Mouse (Mus musculus) forebrain, embryonic 15.5 days (tissue): Measurements from ENCODE around the gene Msrb2. TPM values are rescaled to one million over a fixed set of nuclear protein-coding genes. Genes with fewer than 3 reads are reported as not detected.

Source experiments
- ATAC-seq: fragments of 200-750 bp; cut with Nextera tagmentation; replicated peaks from 2 replicates; pipeline ENCODE4 v1.8.0; 2017; ENCODE audit warnings: mild to moderate bottlenecking, moderate TSS enrichment, moderate library complexity
- H3K27ac ChIP-seq: fragments of 300-500 bp; sonication (generic); replicated peaks from 2 replicates; pipeline ENCODE4 v1.5.1; 2015; ENCODE audit warnings: mild to moderate bottlenecking, inconsistent platforms
- H3K27me3 ChIP-seq: fragments of 300-500 bp; sonication (generic); 2 replicates; pipeline ENCODE4 v1.6.1; 2015; ENCODE audit warnings: inconsistent platforms
- H3K36me3 ChIP-seq: fragments of 300-500 bp; sonication (generic); 2 replicates; pipeline ENCODE4 v1.6.1; 2015; ENCODE audit warnings: mild to moderate bottlenecking, inconsistent platforms
- H3K4me1 ChIP-seq: fragments of 300-500 bp; sonication (generic); 2 replicates; pipeline ENCODE4 v1.6.1; 2015; ENCODE audit warnings: inconsistent platforms
- H3K4me2 ChIP-seq: fragments of 300-500 bp; sonication (generic); replicated peaks from 2 replicates; pipeline ENCODE4 v1.6.1; 2015; ENCODE audit warnings: mild to moderate bottlenecking, inconsistent platforms
- H3K4me3 ChIP-seq: fragments of 300-500 bp; sonication (generic); 2 replicates; pipeline ENCODE4 v1.5.1; 2015; ENCODE audit warnings: mild to moderate bottlenecking, inconsistent platforms
- H3K9ac ChIP-seq: fragments of 300-500 bp; sonication (generic); replicated peaks from 2 replicates; pipeline ENCODE4 v1.6.1; 2015; ENCODE audit warnings: mild to moderate bottlenecking, inconsistent platforms
- H3K9me3 ChIP-seq: fragments of 300-500 bp; sonication (generic); 2 replicates; pipeline ENCODE4 v1.6.1; 2016; ENCODE audit warnings: inconsistent platforms
- WGBS: fragments of 180-500 bp; shearing (Covaris S2); methylation state at CpG from one replicate; pipeline ENCODE4 v1.1.7; 2015; ENCODE audit warnings: mixed read lengths; 5-methylcytosine and 5-hydroxymethylcytosine counted together
- polyA plus RNA-seq: library from polyadenylated mRNA; unstranded; fragments of >200 nt; fragmentation: Nextera tagmentation; extraction: Ambion mirVana; gene quantifications from 2 replicates; pipeline ENCODE4 v1.2.1, GENCODE M21; 2015

Msrb2 gene
- polyA plus RNA-seq, 1 experiment from 2014 or later, result 7.9 TPM

DNA sequence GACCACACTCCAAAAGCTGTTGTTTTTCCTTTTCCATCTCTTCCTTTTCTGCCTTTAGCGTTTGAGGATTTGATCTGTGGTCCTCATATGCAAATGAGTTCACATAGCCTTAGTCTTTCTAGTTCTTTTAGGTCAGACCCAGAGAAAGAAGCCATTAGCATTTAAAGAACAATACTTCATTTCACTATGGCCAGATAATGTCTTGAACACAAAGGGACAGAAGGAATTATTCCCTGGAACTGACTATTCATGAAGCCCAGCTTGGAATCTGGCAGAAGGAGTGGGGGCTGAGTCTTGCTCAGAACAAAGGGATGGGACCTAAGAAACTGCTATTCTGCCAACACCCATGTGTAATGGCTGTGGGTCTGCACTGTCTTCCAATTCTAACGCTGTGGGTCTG, 21.6 kb downstream of the Msrb2 start:
- H3K27ac ChIP-seq, result no peak overlapping the region
- no peaks in the 10 kb centered on the region for H3K36me3 ChIP-seq
- H3K4me3 ChIP-seq, result no peak overlapping the region
- no peaks in the 10 kb centered on the region for H3K9me3 ChIP-seq
- H3K4me2 ChIP-seq, result no peak overlapping the region
- no peaks in the 10 kb centered on the region for H3K27me3 ChIP-seq
- WGBS, result 22% methylated on average over 2 of the region's 2 CpGs
- no peak overlapping the region for H3K9ac ChIP-seq
- no peaks in the 10 kb centered on the region for H3K4me1 ChIP-seq
- no peak for ATAC-seq

DNA sequence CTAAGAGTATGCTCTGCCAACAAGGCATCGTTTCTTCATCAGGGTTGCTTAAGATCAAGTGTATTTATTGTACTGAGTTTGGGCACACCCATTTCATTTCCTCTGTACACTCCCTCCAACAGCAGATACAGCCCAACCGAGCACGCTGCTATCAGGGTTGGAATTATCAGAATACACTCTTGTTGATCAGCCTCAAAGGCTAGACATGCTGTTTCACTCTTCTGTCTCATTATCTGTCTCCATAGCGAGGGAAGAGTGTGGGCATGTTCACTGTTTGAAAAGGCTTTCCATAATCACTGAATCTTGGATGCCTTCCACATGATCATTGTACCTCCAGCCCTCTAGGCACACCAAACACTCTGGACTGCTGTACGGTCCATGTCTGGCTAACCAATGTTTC, 34.2 kb downstream of the Msrb2 start:
- Histone ChIP-seq H3K9me3 (no peaks in the 10 kb centered on the region), H3K9ac (no peak overlapping the region), H3K4me2 (no peak overlapping the region), H3K4me1 (no peaks in the 10 kb centered on the region), H3K27me3 (no peaks in the 10 kb centered on the region), H3K36me3 (no peaks in the 10 kb centered on the region), H3K27ac (no peak overlapping the region), H3K4me3 (no peak overlapping the region)
- no peak for ATAC-seq
- 61% methylated on average over 5 of the region's 5 CpGs for WGBS

DNA sequence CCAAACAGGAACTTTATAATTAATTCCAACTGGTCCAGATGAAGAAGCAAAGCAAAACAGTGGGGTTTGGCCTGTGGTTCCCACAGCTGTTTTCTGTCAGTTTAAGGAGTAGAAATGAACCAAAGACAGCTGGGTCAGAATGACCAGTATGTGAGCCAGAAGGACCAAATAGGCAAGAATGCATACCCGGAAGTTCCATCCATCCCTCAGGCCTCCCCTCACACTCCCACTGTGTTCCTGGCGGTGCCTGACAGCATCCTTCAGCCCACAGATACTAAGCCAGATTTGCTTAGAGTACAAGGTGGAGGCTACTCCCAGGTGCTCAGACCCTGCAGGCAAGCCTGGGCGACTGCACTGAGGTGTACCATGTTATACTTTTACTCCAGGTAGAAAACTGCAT, 35.3 kb downstream of the Msrb2 start:
- H3K4me2 ChIP-seq, result no peak overlapping the region
- ATAC-seq, result no peak
- no peaks in the 10 kb centered on the region for H3K4me1 ChIP-seq
- WGBS, result 65% methylated on average over 3 of the region's 3 CpGs
- no peak overlapping the region for H3K4me3 ChIP-seq
- no peak overlapping the region for H3K27ac ChIP-seq
- no peak overlapping the region for H3K9ac ChIP-seq
- H3K36me3 ChIP-seq, result no peaks in the 10 kb centered on the region
- H3K9me3 ChIP-seq, result no peaks in the 10 kb centered on the region
- no peaks in the 10 kb centered on the region for H3K27me3 ChIP-seq

DNA sequence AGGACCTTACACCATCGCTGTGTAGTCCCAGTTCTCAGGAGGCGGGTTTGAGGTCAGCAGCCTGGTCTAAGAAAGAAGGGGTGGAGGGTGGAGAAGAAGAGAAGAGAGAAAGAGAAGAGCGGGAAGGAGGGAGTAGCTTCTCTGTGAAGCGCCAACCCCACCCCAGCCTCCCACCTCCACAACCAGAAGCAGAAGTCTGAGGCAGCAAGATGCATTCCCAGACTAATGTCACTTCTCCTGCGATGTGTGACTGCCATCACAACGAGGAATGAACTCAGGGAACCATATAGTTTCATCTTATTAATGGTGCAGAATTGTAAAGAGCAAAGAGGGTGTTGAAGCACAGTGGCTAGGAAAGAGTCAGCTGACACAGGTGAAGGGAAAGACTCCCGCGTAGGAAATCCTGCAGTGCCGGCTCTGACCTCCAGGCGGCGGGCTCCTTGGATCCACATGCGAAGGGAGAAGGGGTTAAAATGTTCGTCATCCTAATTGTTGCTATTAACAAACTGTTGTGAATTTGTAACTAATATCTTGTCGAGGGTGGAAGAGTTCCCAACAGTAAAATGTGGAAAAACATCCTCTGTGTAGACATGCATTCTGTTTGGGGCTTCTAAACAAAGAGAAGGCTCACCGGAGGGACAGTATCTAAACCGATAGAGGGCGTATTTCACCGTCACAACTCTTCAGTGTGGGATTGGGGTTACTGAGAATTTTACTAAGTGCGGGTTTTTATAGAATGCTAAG, 43.2 kb downstream of the Msrb2 start:
- Histone ChIP-seq H3K27ac (no peak overlapping the region), H3K9ac (no peak overlapping the region; the same call in 1 of the 2 replicates)
- peak; percentile 65 for ATAC-seq

DNA sequence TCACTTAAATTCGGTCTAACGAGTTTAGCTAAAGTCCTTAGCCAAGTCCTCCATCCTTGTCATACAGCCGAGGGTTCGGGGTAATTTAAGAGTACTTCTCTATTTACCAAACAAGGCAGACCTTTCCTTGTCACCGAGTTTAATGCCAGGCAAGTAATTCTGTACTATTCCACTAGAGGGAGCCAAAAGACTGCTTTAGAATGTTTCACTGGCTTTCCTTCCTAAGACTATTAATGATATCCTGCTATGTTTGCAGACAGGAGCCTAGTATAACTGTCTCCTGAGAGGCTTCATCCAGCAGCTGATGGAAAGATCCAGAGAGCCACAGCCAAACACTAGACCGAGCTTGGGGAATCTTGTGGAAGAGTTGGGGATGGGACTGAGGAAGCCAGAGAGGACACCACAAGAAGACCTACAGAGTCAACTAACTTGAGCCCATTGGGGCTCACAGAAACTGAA, 43.9 kb downstream of the Msrb2 start:
- 2% methylated on average over 6 of the region's 6 CpGs for WGBS
- H3K27ac ChIP-seq, result no peak overlapping the region
- no peaks in the 10 kb centered on the region for H3K36me3 ChIP-seq
- no peaks in the 10 kb centered on the region; the same call in 1 of the 2 replicates for H3K27me3 ChIP-seq
- H3K4me3 ChIP-seq, result peak overlapping the region; percentile 34
- peak overlapping the region; percentile 46 for H3K4me2 ChIP-seq
- H3K9ac ChIP-seq, result no peak overlapping the region
- peaks cover 5% of the 10 kb centered on the region; the same call in 1 of the 2 replicates for H3K4me1 ChIP-seq
- no peaks in the 10 kb centered on the region for H3K9me3 ChIP-seq
- ATAC-seq, result peak; percentile 49

More for the DNA sequence above, 43.2 kb downstream of the Msrb2 start:
- Histone ChIP-seq H3K4me3 (peak overlapping the region; percentile 34), H3K4me1 (peaks cover 5% of the 10 kb centered on the region; the same call in 1 of the 2 replicates), H3K4me2 (peak overlapping the region; percentile 46), H3K36me3 (no peaks in the 10 kb centered on the region), H3K27me3 (no peaks in the 10 kb centered on the region), H3K9me3 (no peaks in the 10 kb centered on the region)
- WGBS, result 20% methylated on average over 19 of the region's 19 CpGs

DNA sequence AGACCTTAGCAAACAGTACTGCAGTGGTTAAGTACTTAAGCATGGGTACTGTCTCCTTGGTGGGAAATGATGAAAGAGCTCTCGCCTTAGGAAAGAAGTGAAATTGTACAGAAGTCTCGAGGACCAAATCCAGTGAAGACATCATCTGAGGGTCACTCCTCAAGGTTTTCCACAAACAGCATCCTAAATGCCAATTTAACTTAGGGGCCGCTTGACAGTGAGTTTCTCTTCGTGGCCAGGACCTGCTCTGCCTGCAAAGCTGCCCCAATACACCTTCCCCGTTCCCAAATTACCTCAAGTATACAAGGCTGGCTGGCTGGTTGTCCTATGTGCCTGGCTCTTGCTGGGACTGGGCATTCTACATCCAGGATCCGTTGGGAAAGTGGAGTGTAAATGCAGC, 44.8 kb downstream of the Msrb2 start:
- Histone ChIP-seq H3K4me1 (peaks cover 5% of the 10 kb centered on the region; the same call in 1 of the 2 replicates), H3K27me3 (no peaks in the 10 kb centered on the region; the same call in 1 of the 2 replicates), H3K36me3 (no peaks in the 10 kb centered on the region), H3K27ac (no peak overlapping the region), H3K4me2 (no peak overlapping the region), H3K9ac (no peak overlapping the region), H3K4me3 (no peak overlapping the region), H3K9me3 (no peaks in the 10 kb centered on the region)
- 67% methylated on average over 6 of the region's 6 CpGs for WGBS
- no peak for ATAC-seq

DNA sequence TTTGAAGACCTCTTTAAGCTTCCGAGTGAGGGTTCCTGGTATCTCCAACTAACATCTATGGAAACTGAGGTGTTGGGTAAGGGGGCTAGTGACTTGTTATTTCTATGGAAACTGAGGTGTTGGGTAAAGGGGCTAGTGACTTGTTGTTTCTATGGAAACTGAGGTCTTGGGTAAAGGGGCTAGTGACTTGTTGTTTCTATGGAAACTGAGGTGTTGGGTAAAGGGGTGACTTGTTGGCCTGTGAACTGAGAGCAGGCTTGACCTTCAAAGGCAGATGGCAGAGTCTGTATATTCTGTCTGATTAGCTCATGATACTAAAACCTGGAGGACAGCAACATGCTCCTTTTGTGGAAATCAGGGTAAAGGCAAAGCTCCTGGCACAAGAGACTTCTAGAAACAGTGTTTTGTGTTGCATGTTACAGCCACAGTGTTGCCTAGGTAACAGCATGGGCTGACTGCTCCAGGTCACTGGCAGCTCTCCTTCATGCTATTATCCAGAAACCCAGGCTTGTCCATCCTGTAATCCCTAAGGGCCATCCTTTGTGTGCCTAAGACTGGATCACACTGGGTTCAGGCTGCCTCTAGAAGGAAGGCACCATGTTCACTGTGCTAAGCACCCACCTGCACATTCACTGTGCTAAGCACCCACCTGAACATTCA, 48.6 kb downstream of the Msrb2 start:
- no peak overlapping the region for H3K4me2 ChIP-seq
- H3K27me3 ChIP-seq, result peaks cover 9% of the 10 kb centered on the region; the same call in 1 of the 2 replicates
- peaks cover 2% of the 10 kb centered on the region; the same call in 1 of the 2 replicates for H3K4me1 ChIP-seq
- H3K9ac ChIP-seq, result no peak overlapping the region
- WGBS, result 79% methylated on average over 1 of the region's 1 CpGs
- no peak for ATAC-seq
- H3K27ac ChIP-seq, result no peak overlapping the region
- H3K36me3 ChIP-seq, result no peaks in the 10 kb centered on the region
- no peak overlapping the region for H3K4me3 ChIP-seq
- H3K9me3 ChIP-seq, result no peaks in the 10 kb centered on the region

DNA sequence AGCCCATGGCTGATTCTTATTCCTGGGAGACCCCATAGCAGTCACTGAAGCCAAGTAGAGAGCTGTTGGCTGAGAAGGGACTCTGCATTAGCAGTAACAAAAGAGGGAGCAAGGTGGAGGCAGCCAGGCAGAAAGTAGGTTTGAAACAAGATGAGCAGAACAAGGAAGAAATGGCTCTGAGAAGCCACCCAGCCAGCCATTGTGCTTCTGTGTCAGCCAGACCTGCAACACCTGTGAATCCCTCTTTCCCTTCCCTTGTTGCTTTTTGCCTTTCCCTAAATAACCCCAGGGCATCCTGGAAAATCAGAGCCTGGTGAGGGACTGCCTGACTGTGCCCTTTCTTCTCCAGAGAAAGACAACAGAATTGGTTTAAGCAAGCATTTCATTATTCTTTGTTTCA, 51.0 kb downstream of the Msrb2 start:
- Histone ChIP-seq H3K4me1 (no peaks in the 10 kb centered on the region), H3K36me3 (no peaks in the 10 kb centered on the region), H3K4me2 (no peak overlapping the region), H3K27ac (no peak overlapping the region), H3K4me3 (no peak overlapping the region), H3K9ac (no peak overlapping the region), H3K27me3 (peaks cover 24% of the 10 kb centered on the region), H3K9me3 (no peaks in the 10 kb centered on the region)
- ATAC-seq, result no peak

DNA sequence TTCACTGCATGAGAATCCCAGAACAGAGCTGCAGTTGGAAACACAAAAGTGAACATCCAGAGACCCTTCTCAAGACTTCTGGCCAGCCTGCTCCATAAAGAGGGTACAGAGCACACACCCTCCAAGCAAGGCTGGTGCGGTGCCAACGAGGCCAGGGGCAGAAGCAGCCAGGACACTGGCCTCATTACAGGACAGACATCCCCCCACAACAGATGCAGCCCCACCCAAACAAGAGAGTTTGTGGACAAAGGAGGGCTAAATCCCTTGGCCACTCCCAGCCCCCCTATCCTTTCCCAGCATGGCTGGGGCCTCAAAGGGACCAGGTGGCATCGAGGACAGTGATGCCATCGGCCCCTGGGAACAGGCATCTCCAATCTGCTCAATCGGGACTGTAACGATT, 51.8 kb downstream of the Msrb2 start:
- ATAC-seq, result no peak
- 54% methylated on average over 6 of the region's 6 CpGs for WGBS
- H3K27me3 ChIP-seq, result peaks cover 30% of the 10 kb centered on the region
- no peaks in the 10 kb centered on the region for H3K36me3 ChIP-seq
- H3K4me2 ChIP-seq, result no peak overlapping the region
- H3K27ac ChIP-seq, result no peak overlapping the region
- H3K9ac ChIP-seq, result no peak overlapping the region
- no peak overlapping the region for H3K4me3 ChIP-seq
- no peaks in the 10 kb centered on the region for H3K4me1 ChIP-seq
- no peaks in the 10 kb centered on the region for H3K9me3 ChIP-seq

DNA sequence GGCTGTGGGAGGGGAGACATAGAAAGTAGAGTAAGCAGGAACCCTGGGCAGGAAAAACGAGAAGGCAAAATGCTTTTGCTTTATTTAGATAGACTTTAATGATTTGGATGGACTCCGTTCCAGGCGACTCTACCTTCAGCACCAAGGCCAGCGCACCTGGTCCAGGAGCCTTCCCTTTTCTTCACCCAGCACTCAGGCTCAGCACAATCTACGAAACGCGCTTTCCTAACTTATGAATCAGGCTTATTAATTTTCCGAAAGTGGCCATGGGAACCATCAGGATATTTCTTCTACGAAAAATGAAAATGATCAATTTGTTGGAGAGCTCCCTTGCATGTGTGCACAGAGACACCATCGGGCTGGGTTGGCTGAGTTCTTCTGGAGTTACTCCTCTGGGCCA, 57.8 kb downstream of the Msrb2 start:
- Histone ChIP-seq H3K4me3 (no peak overlapping the region), H3K36me3 (no peaks in the 10 kb centered on the region), H3K27me3 (peaks cover 84% of the 10 kb centered on the region), H3K9ac (no peak overlapping the region), H3K9me3 (no peaks in the 10 kb centered on the region), H3K4me2 (no peak overlapping the region), H3K27ac (no peak overlapping the region), H3K4me1 (peaks cover 24% of the 10 kb centered on the region)
- 5% methylated on average over 10 of the region's 10 CpGs for WGBS
- no peak for ATAC-seq

DNA sequence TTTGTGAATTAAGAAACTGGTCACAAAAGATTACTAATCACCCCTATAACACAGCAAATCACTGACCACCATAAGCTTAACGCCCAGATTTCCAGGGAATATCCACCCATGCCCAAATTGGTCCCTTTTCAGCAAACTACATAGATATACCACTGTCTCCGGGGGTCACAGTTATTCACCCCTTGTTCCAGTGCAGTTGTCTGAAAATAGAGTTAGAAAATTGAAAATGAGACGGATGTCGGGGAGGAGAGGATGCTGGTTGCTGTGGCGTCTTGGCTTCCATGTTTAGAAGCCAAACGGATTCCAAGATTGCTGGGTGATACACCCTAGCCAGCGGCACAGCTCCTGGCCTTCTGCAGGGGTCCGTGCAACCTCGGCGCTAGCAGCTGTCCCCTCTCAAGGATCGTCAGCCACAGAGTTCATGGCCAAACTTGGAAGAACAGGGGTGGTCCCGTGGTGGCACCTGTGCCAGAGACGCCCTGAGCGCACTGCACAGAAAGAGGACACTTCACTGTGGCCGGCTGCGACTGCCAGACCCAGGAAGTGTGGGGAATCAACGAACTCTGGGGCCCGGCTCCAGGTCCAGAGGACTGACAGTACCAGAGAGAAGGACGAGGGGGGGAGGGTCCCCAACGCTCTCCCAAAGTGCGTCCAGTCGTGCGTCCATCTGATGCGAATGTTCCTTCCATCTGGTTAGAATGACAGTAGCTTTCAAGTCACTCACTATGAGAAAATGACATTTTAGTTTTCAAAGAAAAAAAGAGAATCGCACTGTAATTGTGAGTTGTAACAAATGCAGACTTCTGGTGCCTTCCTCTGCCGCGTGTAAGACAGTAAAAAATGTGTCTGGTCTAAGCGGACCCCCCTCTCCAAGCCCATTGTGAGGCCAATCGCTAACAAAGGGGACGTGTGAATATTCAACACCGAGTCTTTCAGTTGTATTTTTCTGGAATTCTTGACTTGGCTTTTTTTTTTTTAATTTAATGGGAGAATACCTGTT, 58.8 kb downstream of the Msrb2 start:
- Histone ChIP-seq H3K4me2 (peak overlapping the region; percentile 51), H3K27ac (no peak overlapping the region), H3K4me3 (peak overlapping the region; percentile 35), H3K9ac (no peak overlapping the region), H3K27me3 (peaks cover 89% of the 10 kb centered on the region), H3K9me3 (no peaks in the 10 kb centered on the region), H3K4me1 (peaks cover 24% of the 10 kb centered on the region), H3K36me3 (no peaks in the 10 kb centered on the region)
- 0 out of 2 replicates have a peak, but pooled peaks have one; percentile 21 for ATAC-seq
- 2% methylated on average over 31 of the region's 31 CpGs for WGBS
